Mouse (Mus musculus) cerebellum, adult (tissue): ENCODE measurements around the gene Ankrd31.
"Not testable (repeated sequence)": the region's sequence is repeated elsewhere in the genome, so short reads cannot be mapped to it uniquely, and the experiment has no call there.

Source experiments
- ATAC-seq: cut with Nextera tagmentation; 2 replicates; pipeline ENCODE4 v1.9.2; 2017; ENCODE audit warnings: mild to moderate bottlenecking, moderate library complexity, mixed read lengths; ENCODE audit not compliant: insufficient number of reproducible peaks, low FRiP score, low TSS enrichment

Gene Ankrd31

DNA sequence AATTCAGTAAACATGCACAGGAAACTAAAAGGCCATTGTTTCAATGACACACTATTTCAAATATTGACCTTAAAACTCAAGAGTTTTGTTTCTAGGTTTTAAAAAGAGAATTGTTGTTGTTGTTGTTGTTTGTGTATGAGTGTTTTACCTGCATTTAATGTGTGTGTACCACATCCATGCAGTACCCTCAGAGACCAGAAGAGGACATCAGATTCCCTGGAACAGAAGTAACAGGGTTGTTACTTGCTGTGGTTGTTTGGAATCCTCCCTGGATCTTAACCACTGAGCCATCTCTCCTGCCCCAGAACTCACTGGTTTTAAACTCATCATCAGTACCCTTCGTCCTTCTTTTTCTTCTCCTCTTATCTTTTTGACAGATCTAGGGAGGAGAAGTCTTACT is 105.2 kb downstream of the Ankrd31 start:
- no peak for ATAC-seq

DNA sequence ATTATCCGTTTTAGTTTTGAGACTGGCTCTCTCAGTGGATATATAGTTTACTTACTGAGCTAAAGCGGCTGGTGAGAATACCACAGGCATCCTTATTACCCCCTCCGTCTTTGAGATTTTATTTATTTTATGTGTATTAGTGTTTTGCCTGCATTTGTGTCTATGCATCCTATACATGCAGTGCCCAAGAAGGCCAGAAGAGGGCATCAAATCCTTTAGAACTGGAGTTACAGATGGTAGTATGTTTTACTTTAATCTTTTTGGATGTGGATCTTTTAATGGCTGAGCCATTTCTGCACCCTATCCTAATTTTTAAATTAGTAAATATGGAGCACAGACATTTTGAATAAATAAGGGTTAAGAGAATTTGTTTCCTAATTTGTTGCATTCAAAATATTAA is 107.1 kb downstream of the Ankrd31 start:
- no peak for ATAC-seq

GRCm38 (mm10) chr13:96859161-96859560 is 111.1 kb downstream of the Ankrd31 start:
- ATAC-seq, result no peak

GRCm38 (mm10) chr13:96870742-96871141 is 122.7 kb downstream of the Ankrd31 start:
- ATAC-seq, result no peak

GRCm38 (mm10) chr13:96874071-96874470 is 126.0 kb downstream of the Ankrd31 start:
- ATAC-seq, result no peak

- no peak for ATAC-seq
Measured at GRCm38 (mm10) chr13:96878220-96879057, 130.4 kb downstream of the Ankrd31 start.

DNA sequence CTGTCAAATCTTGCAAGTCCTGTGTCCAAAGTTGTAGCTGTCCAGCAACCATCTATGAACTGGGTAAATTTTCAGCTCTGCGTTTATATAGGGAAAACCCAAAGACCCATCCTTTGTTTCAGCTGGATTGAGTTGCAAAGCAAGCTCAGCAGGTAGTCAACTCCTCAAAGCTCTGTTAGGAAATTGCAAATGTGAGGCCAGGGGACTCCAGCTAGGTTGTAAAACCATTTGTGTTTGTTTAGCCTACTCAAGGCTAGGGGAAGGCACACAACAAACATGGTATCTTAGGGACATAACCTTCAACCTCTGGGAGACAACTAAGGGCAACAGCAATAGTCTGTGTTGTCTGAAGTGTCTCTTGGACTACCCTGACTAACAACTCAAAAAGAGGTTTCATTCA is 136.5 kb downstream of the Ankrd31 start:
- ATAC-seq, result no peak

DNA sequence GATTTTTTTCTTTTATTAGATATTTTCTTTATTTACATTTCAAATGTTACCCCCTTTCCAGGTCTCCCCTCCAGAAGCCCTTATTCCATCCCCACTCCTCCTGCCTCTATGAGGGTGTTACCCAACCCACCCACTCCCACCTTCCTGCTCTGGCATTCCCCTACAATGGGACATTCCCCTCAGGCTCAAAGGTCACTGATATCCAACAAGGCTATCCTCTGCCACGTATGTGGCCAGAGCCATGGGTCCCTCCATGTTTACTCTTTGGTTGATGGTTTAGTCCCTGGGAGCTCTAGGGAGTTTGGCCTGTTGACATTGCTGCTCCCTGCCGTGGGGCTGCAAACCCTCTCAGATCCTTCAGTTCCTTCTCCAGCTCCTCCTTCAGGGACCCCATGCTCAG is 141.9 kb downstream of the Ankrd31 start:
- ATAC-seq, result no peak

DNA sequence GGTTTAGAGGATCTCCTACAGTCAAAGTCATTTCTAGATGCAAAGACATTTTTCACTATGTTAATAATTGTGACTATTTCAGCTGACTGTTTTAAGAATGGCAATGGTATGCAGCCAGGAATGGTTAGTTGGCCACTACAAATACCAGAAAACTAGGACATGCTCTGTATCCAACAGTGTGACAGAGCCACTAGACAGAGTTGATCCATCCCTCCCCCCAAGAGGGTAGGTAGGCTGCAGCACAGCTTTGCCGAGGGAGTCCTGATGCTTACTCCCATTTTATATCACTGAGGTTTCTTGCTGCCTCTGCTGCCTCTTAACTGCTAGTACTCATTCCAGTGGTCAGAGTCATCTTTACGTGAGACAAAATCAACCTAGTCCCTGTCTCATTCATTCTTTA is 147.1 kb downstream of the Ankrd31 start:
- no peak for ATAC-seq

- ATAC-seq, result no peak
Measured at GRCm38 (mm10) chr13:96906717-96907116, 158.6 kb downstream of the Ankrd31 start.

DNA sequence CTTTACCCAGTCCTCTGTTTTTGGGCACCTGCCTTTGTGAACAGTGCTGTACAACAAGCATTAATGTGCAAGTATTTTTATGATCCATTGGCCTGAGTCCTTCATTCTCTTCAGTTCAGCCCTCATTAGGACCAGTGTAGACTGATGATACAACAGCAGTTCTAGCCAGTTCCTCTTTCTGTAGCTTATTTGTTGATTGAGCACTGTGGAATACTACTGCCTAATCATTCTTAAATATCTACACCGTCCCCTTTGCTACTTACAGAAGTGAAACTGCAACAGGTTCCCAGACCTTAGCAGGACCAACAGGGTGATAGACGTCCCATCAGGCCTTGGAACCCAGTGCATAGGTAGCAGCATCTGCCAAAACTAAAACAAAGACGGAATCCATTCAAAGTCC is 163.1 kb downstream of the Ankrd31 start:
- ATAC-seq, result no peak

- ATAC-seq, result not testable (repeated sequence)
Measured at GRCm38 (mm10) chr13:96923134-96923533, 175.1 kb downstream of the Ankrd31 start.

- 0 out of 2 replicates have a peak, but pooled peaks have one; percentile 24 for ATAC-seq
Measured at GRCm38 (mm10) chr13:96923999-96924961, 176.2 kb downstream of the Ankrd31 start, which contains the start of gene Gcnt4. Gene Gcnt4 (plus strand): TSS chr13:96924689.

GRCm38 (mm10) chr13:96924985-96925745 is 177.1 kb downstream of the Ankrd31 start:
- ATAC-seq, result no peak

- ATAC-seq, result no peak
Measured at GRCm38 (mm10) chr13:96925991-96926725, 178.1 kb downstream of the Ankrd31 start.

DNA sequence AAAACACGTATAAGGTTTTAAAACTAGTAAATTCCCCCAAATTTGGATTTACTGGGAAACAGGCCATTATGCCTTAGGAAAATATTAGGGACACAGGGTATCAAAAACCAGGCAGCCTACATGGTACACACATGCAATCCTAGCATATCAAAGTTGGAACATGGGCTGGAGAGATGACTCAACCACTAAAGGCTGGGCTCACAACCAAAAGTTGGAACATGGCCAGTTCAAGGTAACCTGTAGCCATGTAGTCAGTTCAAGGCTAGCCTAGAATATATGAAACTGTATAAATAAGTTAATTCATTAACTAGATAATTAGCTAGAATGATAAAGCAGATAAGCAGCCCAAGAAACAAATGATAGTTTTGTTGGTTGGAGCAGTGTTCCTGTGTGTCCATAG is 179.7 kb downstream of the Ankrd31 start:
- no peak for ATAC-seq

- ATAC-seq, result no peak
Measured at GRCm38 (mm10) chr13:96928432-96929039, 180.5 kb downstream of the Ankrd31 start.

GRCm38 (mm10) chr13:96932745-96933144 is 184.7 kb downstream of the Ankrd31 start:
- no peak for ATAC-seq

DNA sequence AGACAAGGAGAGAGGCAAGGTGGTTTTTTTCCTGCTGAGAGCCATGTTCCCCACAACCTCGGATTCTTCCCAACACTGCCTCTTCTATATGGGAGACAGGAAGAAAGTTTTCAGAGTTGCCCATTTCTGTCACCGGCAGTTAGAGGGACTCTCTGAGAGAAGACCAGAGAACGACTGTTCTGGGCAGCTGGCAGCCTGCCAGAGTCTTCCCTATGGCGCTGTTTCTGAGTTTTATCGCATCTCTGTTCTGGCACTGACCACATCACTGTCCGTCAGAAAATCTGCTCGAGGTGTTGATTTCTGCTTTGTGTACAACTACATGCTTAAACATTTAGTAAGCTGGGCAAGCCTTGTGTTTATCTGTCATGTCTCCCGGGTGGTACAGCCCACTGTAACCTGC is 185.3 kb downstream of the Ankrd31 start:
- ATAC-seq, result no peak
